Mouse (Mus musculus): ENCODE data around the gene Rho.

Rho gene

GRCm38 (mm10) chr6:115956418-115956921 is 24.9 kb downstream of the Rho start:
- no peak for DNase-seq (ENCODE audit: low spot score in 2 of 2)

GRCm38 (mm10) chr6:115956922-115957601 is 25.5 kb downstream of the Rho start:
- no peak for DNase-seq (ENCODE audit: low spot score in 2 of 2)

- no peak for DNase-seq (ENCODE audit: low spot score in 2 of 2)
Measured at GRCm38 (mm10) chr6:115957681-115958080, 26.1 kb downstream of the Rho start.

GRCm38 (mm10) chr6:115958445-115958844 is 26.9 kb downstream of the Rho start:
- no peak for DNase-seq (ENCODE audit: low spot score in 2 of 2)

- DNase-seq (ENCODE audit: low spot score in 2 of 2), result peak in 1 of 2 experiments; percentile 60
Measured at GRCm38 (mm10) chr6:115959151-115959691, 27.7 kb downstream of the Rho start.

GRCm38 (mm10) chr6:115960322-115960721 is 28.8 kb downstream of the Rho start:
- DNase-seq (ENCODE audit: low spot score in 2 of 2), result no peak

- no peak for DNase-seq (ENCODE audit: low spot score in 2 of 2)
Measured at GRCm38 (mm10) chr6:115961743-115962142, 30.2 kb downstream of the Rho start.

GRCm38 (mm10) chr6:115962439-115963085 is 31.0 kb downstream of the Rho start:
- no peak for DNase-seq (ENCODE audit: low spot score in 2 of 2)

- no peak for DNase-seq (ENCODE audit: low spot score in 2 of 2)
Measured at GRCm38 (mm10) chr6:115963656-115964055, 32.1 kb downstream of the Rho start.

- no peak for DNase-seq (ENCODE audit: low spot score in 2 of 2)
Measured at GRCm38 (mm10) chr6:115966227-115966966, 34.8 kb downstream of the Rho start.

- DNase-seq (ENCODE audit: low spot score in 2 of 2), result no peak
Measured at GRCm38 (mm10) chr6:115967291-115967880, 35.8 kb downstream of the Rho start.

GRCm38 (mm10) chr6:115968086-115968485 is 36.5 kb downstream of the Rho start:
- DNase-seq (ENCODE audit: low spot score in 2 of 2), result no peak

GRCm38 (mm10) chr6:115968700-115969099 is 37.2 kb downstream of the Rho start:
- DNase-seq (ENCODE audit: low spot score in 2 of 2), result no peak

- no peak for DNase-seq (ENCODE audit: low spot score in 2 of 2)
Measured at GRCm38 (mm10) chr6:115969103-115969502, 37.6 kb downstream of the Rho start.

GRCm38 (mm10) chr6:115969952-115970351 is 38.4 kb downstream of the Rho start:
- DNase-seq (ENCODE audit: low spot score in 2 of 2), result no peak

GRCm38 (mm10) chr6:115971273-115972060 is 39.9 kb downstream of the Rho start:
- DNase-seq (ENCODE audit: low spot score in 2 of 2), result no peak

GRCm38 (mm10) chr6:115972083-115972764 is 40.7 kb downstream of the Rho start:
- DNase-seq (ENCODE audit: low spot score in 2 of 2), result no peak

GRCm38 (mm10) chr6:115973139-115973875 is 41.8 kb downstream of the Rho start:
- no peak for DNase-seq (ENCODE audit: low spot score in 2 of 2)

GRCm38 (mm10) chr6:115973881-115974662 is 42.5 kb downstream of the Rho start:
- no peak for DNase-seq (ENCODE audit: low spot score in 2 of 2)
